Mouse (Mus musculus) naive thymus-derived CD4-positive, alpha-beta T cell, adult 2 months (primary cell): ENCODE data around the gene Gm45837.

ENCODE experiments used
- DNase-seq: peaks from one replicate; pipeline ENCODE4 v3.0.0-alpha.2; 2011; ENCODE audit warnings: low read depth

Gene Gm45837

DNA sequence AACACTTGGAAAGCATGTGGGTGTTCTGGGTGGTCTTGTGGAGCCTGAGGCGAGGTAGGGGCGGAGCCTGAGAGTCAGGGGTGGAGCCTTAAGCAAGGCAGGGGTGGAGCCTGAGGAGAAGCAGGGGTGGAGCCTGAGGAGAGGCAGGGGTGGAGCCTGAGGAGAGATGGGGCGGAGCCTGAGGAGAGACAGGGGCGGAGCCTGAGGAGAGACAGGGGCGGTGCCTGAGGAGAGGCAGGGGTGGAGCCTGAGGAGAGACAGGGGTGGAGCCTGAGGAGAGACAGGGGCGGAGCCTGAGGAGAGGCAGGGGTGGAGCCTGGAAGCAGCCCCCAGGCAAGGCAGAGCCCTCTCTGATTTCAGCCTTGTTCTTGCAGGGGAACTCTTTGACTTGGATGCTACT, 90.5 kb downstream of the Gm45837 start:
- DNase-seq, result no peak

DNA sequence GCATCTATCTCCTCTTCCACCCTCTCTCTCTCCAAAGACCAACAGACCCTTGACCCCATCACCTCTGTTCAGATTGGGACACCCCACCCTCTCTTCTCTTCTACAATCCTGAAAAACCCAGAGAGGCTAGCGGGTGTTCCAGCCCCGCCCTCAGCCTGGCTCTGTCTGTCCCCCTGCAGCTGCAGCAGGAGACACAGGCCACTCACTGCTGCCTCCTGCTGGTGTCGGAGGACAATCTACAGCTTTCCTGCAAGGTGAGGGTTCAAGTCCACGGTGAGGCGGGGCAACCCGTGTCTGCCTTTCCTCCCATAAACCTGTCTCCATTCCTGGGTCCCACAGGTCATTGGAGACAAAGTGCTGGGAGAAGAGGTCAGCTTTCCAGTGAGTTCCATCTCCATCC, 91.0 kb downstream of the Gm45837 start:
- peak; percentile 51 for DNase-seq

DNA sequence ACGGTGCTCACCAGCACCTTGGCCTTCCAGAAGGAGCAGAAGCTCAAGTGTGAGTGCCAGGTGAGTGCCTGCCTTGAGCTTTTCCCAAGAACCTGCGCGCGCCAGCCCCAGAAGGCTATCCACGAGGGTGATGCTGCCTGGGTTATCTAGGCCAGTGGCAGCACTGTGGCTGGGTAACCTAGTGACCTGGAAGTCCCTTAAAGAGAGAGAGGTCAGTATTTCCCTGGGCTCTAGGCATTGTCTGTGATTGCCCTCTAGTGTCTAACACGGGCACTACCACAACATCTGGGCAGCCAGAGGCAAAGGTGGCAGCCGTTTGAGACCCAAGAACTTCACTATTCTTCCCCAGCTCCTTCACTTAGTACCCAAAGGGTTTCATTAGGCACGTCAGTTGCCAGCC, 92.7 kb downstream of the Gm45837 start:
- DNase-seq, result peak; percentile 85

GRCm38 (mm10) chr7:101503803-101504202, 93.1 kb downstream of the Gm45837 start:
- DNase-seq, result peak; percentile 77

DNA sequence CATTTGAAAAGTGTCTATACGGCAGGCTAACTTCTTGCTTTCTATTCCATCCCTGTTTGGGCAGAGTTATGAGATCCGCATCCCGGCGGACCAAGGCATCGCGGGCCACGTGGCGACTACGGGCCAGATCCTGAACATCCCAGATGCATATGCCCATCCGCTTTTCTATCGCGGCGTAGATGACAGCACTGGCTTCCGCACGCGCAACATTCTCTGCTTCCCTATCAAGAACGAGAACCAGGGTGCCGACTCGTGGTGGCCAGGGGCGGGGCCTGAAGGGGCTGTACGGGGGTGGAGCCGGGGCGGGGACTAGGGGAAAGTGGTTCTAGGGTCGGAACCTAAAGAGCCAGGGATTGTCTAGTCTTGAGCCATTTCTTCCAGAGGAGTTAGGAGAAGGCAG, 93.8 kb downstream of the Gm45837 start:
- DNase-seq, result peak; percentile 73

GRCm38 (mm10) chr7:101509212-101509611, 98.5 kb downstream of the Gm45837 start:
- DNase-seq, result no peak

GRCm38 (mm10) chr7:101513655-101514054, 103.0 kb downstream of the Gm45837 start:
- DNase-seq, result no peak

DNA sequence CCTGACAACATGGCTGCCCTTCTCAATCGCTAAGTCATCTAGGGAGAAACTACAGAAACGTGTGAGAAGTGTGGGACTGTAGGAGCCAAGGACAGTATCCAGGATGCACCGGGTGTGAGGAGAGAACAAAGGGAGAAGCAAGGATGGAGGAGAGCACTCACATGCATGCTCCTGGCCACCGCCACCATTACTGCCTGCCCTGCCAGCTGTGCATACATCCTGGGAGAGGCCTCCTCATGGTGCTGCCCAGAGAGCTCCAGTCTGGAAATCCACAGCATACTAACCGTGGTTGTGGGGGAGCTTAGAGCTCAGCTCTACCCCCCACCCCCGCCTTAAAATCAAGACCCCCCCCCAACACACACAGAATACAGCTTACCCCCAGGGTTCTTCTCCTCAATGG, 104.1 kb downstream of the Gm45837 start:
- DNase-seq, result no peak

DNA sequence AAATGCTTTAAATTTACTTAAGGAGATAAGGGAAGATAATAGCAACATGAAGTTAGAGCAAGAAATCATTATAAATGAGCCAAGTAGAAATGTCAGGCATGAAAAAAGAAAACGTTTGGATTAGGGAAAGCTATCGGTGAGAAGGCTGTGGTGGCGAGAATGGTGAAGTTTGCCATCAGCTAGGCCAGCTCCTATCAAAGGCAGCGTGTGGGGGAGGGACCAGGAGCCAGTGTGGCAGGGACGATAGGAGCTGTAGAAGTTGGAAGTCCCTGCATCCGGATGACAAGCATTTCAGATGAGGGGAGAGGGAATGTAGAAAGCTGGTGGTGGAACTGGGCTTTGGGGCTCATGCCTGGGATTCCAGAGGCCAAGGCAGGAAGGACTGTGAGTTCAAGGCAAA, 104.6 kb downstream of the Gm45837 start:
- DNase-seq, result no peak

DNA sequence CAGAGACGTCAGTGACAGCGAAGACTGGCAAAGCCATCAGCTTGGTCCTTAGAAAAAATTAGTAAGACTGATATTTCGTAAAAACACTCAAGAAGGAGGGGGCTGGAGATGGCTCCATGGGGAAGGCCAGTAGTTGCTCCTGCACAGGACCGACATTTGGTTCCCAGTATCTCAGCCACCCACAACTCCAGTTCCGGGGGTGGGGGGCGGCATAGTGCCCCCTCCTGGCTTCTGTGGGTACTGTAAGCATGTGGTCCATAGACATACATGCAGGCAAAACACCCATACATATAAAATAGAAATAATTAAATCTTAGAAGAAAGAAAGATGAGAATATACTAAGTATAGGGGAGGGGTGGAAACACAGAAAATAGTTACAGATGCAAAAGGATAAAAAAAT, 105.8 kb downstream of the Gm45837 start:
- peak; percentile 67 for DNase-seq

DNA sequence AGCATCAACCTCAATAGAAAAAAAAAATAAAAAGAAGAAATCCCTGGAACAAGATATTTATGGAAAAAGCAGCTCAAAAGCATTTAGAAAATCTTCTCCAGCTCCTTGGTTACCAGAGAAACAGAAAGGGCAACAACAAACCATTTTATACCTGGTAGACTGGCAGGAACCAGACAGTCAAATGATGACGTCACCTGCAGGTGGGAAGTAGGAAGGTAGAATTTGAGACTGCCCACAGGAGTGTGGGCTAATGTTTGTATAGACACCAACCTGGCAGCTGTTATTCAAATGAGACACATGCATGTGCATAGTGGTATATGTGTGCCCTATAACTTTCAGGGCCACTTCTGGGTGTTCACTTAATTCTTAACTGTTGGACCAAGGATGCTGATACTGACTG, 111.0 kb downstream of the Gm45837 start:
- no peak for DNase-seq

DNA sequence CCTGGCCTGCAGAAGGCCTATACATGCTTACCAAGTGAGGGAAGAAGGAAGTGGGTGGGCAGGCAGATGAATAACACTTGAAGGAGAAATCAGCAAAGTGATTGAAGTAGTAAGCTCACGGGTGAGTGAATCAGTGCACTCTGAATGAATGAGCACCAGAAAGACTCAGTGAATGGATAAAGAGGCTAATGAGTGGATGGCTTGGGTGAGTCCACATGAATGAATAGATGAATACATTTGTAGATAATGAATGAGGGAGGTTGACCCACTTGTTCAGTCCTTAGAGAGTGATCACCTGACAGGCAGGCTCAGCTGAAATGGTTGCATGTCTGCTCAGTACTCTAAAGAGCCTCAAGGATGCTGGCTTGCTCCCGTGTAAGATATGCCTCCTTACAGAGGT, 112.5 kb downstream of the Gm45837 start:
- no peak for DNase-seq

- DNase-seq, result no peak
Measured at GRCm38 (mm10) chr7:101526484-101526883, 115.8 kb downstream of the Gm45837 start.

DNA sequence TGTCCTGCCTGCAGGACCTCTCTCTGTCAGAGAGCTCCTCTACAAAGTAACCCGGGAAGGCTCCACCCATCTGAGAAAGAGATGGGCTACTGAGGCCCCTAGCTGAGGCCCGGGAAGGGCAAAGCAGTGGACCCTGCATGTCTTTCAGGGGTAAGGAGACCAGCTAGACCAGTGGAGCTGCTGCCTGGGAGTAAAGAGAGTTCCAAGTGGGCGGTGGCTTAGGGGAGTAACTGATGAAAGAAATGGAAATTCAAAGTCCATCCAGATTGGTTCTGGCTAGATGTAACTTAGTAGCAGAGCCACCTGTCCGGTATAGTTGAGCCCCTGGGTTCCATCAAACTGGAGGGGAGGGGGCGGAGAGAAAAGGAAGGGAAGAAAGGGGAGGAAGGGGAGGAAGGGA, 123.7 kb downstream of the Gm45837 start:
- no peak for DNase-seq

GRCm38 (mm10) chr7:101535102-101535501, 124.4 kb downstream of the Gm45837 start:
- DNase-seq, result no peak

GRCm38 (mm10) chr7:101535517-101535916, 124.8 kb downstream of the Gm45837 start:
- DNase-seq, result no peak

DNA sequence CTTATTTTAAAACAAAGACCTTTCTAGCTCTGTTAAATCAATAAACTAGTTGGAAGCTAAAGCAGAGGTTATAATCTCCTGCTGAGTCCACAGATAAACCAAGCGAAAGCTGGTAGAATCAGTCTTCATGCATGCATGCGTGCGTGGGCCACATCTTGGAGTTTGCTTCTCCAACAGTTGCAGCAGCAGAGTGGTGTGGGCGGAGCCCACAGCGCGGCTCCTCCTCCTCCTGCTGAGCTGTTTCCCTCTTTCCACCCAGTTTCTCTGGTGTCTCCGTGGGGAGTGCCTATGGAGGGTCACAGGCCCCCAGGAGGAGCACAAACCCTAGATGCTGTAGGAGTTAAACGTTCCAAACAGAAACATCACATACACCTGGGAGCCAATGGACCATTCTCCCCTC, 126.9 kb downstream of the Gm45837 start:
- DNase-seq, result peak; percentile 61

GRCm38 (mm10) chr7:101538141-101538933, 127.7 kb downstream of the Gm45837 start:
- peak; percentile 87 for DNase-seq

- no peak for DNase-seq
Measured at GRCm38 (mm10) chr7:101539774-101540173, 129.1 kb downstream of the Gm45837 start.

DNA sequence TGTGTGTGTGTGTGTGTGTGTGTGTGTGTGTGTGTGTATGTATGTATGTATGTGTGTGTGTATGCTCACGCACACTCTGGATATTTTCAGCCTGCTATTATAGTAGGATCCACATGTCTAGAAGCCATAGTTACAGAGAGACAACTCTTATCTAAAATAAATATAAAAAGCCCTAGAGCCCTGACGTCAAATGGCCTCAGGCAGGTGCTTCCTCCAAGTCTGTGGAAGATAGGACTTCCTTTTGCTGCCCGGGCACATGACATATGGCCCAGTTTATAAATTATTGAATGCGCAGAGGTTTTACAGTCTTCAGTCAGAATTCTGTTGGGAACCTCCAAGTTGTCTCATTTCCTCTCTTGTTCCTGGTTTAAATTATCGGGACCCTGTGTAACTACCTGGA, 130.0 kb downstream of the Gm45837 start:
- peak; percentile 60 for DNase-seq

GRCm38 (mm10) chr7:101541132-101541531, 130.4 kb downstream of the Gm45837 start:
- peak; percentile 89 for DNase-seq

GRCm38 (mm10) chr7:101541734-101542133, 131.0 kb downstream of the Gm45837 start:
- peak; percentile 16 for DNase-seq

DNA sequence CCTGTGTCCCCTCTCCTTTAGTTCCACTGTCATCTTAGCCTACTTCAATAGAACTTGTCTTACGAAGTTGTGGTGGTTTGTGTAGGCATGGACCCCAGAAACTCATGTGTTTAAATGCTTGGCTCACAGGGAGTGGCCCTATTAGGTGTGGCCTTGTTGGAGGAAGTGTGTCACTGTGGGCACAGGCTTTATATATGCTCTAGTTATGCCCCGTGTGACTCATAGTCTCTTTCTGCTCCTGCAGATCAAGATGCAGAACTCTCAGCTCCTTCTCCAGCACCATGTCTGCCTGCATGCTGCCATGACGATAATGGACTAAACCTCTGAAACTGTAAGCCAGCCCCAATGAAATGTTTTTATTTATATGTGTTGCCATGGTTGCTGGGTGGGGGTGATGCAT, 137.0 kb downstream of the Gm45837 start:
- peak; percentile 59 for DNase-seq

DNA sequence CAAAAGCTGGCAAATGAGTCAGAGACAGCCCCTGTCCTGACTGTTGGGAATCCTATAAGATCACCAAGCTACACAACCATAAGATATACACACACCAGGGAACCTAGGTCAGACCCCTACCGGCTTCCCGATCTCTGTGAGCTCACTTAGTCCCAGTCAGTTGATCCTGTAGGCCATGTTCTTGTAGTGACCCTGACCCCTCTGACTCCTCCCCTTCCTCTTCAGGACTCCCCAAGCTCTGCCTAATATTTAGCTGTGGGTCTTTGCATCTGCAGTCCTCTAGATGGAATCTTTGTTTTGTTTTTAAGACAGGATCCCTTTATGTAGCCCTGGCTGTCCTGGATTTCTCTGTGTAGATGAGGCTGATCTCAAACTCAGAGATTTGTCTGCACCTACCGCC, 138.6 kb downstream of the Gm45837 start:
- peak; percentile 27 for DNase-seq
